Mouse (Mus musculus) megakaryocyte, adult 5-6 weeks (primary cell): Measurements from ENCODE around the gene Polr2i. TPM values are rescaled to one million over a fixed set of nuclear protein-coding genes. Genes with fewer than 3 reads are reported as not detected.
A peak's percentile ranks its signal among the peaks of the same experiment; 100 is the strongest.

ENCODE experiments used
- ATAC-seq: 2 replicates; pipeline ENCODE4 v1.8.0; 2016; ENCODE audit warnings: mild to moderate bottlenecking, inconsistent platforms; ENCODE audit not compliant: poor library complexity, severe bottlenecking
- total RNA-seq, 2 experiments: library from RNA; stranded (forward) in 1 of 2; stranded (reverse) in 1 of 2; fragments of 153-499, 151-499 nt in 1 of 2; fragments of 221-1000, 200-1000 nt in 1 of 2; gene quantifications; 2 replicates each; pipeline versions ENCODE4 v1.2.3 to v1.2.4; 2015 to 2017

Polr2i gene
- total RNA-seq, 2 experiments from 2014 or later = 39.1 to 51.0 TPM

- ATAC-seq = no peak
These were observed 20.5 kb downstream of the Polr2i start for GRCm38 (mm10) chr7:30251956-30252954.

- peak; percentile 81 for ATAC-seq
These were observed 33.3 kb downstream of the Polr2i start for GRCm38 (mm10) chr7:30265041-30265440.

- peak; percentile 89 for ATAC-seq
These were observed 33.8 kb downstream of the Polr2i start for GRCm38 (mm10) chr7:30265531-30265930.

GRCm38 (mm10) chr7:30265935-30266334 is 34.2 kb downstream of the Polr2i start:
- no peak for ATAC-seq

GRCm38 (mm10) chr7:30266780-30267179 is 35.0 kb downstream of the Polr2i start:
- ATAC-seq = no peak

- no peak for ATAC-seq
These were observed 37.9 kb downstream of the Polr2i start for GRCm38 (mm10) chr7:30269641-30270040.

GRCm38 (mm10) chr7:30274383-30274782 is 42.6 kb downstream of the Polr2i start:
- no peak for ATAC-seq

- no peak for ATAC-seq
These were observed 47.2 kb downstream of the Polr2i start for GRCm38 (mm10) chr7:30278911-30279310.

- ATAC-seq = no peak
These were observed 47.8 kb downstream of the Polr2i start for GRCm38 (mm10) chr7:30279536-30279935.

- ATAC-seq = peak; percentile 97
These were observed 48.4 kb downstream of the Polr2i start, which contains the start of the genes Thap8 and Wdr62 for GRCm38 (mm10) chr7:30279951-30280669. Gene Thap8 (plus strand): TSS chr7:30280094. Gene Wdr62 (minus strand): TSS chr7:30280419.

GRCm38 (mm10) chr7:30280670-30281138 is 49.0 kb downstream of the Polr2i start:
- peak; percentile 62 for ATAC-seq

GRCm38 (mm10) chr7:30281522-30281921 is 49.8 kb downstream of the Polr2i start:
- ATAC-seq = no peak

- ATAC-seq = no peak
These were observed 51.0 kb downstream of the Polr2i start for GRCm38 (mm10) chr7:30282740-30283139.

Other genes with a start within 250 kb of the Polr2i start
- 4.9 and 7.0 TPM in 2 replicates for gene Zfp568, start 248.0 kb upstream of the Polr2i start, total RNA-seq (2015)
- gene Zfp568, start 248.0 kb upstream of the Polr2i start, total RNA-seq (2017) = 14.6 and 15.1 TPM in 2 replicates
- gene Zfp14, start 180.6 kb upstream of the Polr2i start, total RNA-seq (2015) = 1.4 and 2.1 TPM in 2 replicates
- 0.89 and 0.95 TPM in 2 replicates for gene Zfp14, start 180.6 kb upstream of the Polr2i start, total RNA-seq (2017)
- gene Zfp82, start 159.0 kb upstream of the Polr2i start, total RNA-seq (2015) = 0.83 and 0.91 TPM in 2 replicates
- gene Zfp82, start 159.0 kb upstream of the Polr2i start, total RNA-seq (2017) = 3.0 and 3.2 TPM in 2 replicates
- 1.4 TPM in 1 of 2 replicates, not detected in the other for gene Gm26920, start 141.5 kb upstream of the Polr2i start, total RNA-seq (2015)
- gene Gm26920, start 141.5 kb upstream of the Polr2i start, total RNA-seq (2017) = not detected in 2 replicates
- gene Zfp566, start 141.4 kb upstream of the Polr2i start, total RNA-seq (2015) = 2.7 and 3.5 TPM in 2 replicates
- gene Zfp566, start 141.4 kb upstream of the Polr2i start, total RNA-seq (2017) = 0.85 and 1.9 TPM in 2 replicates
- gene Zfp260, start 137.2 kb upstream of the Polr2i start, total RNA-seq (2015) = 26.0 and 29.6 TPM in 2 replicates
- gene Zfp260, start 137.2 kb upstream of the Polr2i start, total RNA-seq (2017) = 22.8 and 26.4 TPM in 2 replicates
- gene Zfp382, start 110.0 kb upstream of the Polr2i start, total RNA-seq (2015) = 6.7 and 7.8 TPM in 2 replicates
- gene Zfp382, start 110.0 kb upstream of the Polr2i start, total RNA-seq (2017) = 14.9 and 15.2 TPM in 2 replicates
- 16.6 and 25.2 TPM in 2 replicates for gene Zfp146, start 62.2 kb upstream of the Polr2i start, total RNA-seq (2015)
- gene Zfp146, start 62.2 kb upstream of the Polr2i start, total RNA-seq (2017) = 32.8 and 35.2 TPM in 2 replicates
- 0.91 and 1.6 TPM in 2 replicates for gene Cox7a1, start 47.8 kb upstream of the Polr2i start, total RNA-seq (2015)
- gene Cox7a1, start 47.8 kb upstream of the Polr2i start, total RNA-seq (2017) = 0.94 and 2.4 TPM in 2 replicates
- 485 and 524 TPM in 2 replicates for gene Capns1, start 33.1 kb upstream of the Polr2i start, total RNA-seq (2015)
- 307 and 314 TPM in 2 replicates for gene Capns1, start 33.1 kb upstream of the Polr2i start, total RNA-seq (2017)
- gene Tbcb, start 324 bp downstream of the Polr2i start, total RNA-seq (2015) = 84.2 and 92.7 TPM in 2 replicates
- 30.2 and 48.2 TPM in 2 replicates for gene Tbcb, start 324 bp downstream of the Polr2i start, total RNA-seq (2017)
- gene Ovol3, start 3.8 kb downstream of the Polr2i start, total RNA-seq (2015) = 0.55 TPM in 1 of 2 replicates, not detected in the other
- not detected in 2 replicates for gene Ovol3, start 3.8 kb downstream of the Polr2i start, total RNA-seq (2017)
- 0.36 and 0.51 TPM in 2 replicates for gene Thap8, start 48.1 kb downstream of the Polr2i start, total RNA-seq (2015)
- 0.84 and 1.1 TPM in 2 replicates for gene Thap8, start 48.1 kb downstream of the Polr2i start, total RNA-seq (2017)
- gene Wdr62, start 48.5 kb downstream of the Polr2i start, total RNA-seq (2015) = 13.3 and 19.5 TPM in 2 replicates
- 6.8 and 10.5 TPM in 2 replicates for gene Wdr62, start 48.5 kb downstream of the Polr2i start, total RNA-seq (2017)
- 0.04 TPM in 1 of 2 replicates, not detected in the other for gene Clip3, start 59.8 kb downstream of the Polr2i start, total RNA-seq (2015)
- gene Clip3, start 59.8 kb downstream of the Polr2i start, total RNA-seq (2017) = not detected in 2 replicates
- 18.2 and 24.2 TPM in 2 replicates for gene Alkbh6, start 76.8 kb downstream of the Polr2i start, total RNA-seq (2015)
- gene Alkbh6, start 76.8 kb downstream of the Polr2i start, total RNA-seq (2017) = 19.0 and 22.3 TPM in 2 replicates
- gene Syne4, start 82.9 kb downstream of the Polr2i start, total RNA-seq (2015) = 0.58 and 1.9 TPM in 2 replicates
- gene Syne4, start 82.9 kb downstream of the Polr2i start, total RNA-seq (2017) = 0.49 and 1.1 TPM in 2 replicates
- 0.11 TPM in 1 of 2 replicates, not detected in the other for gene E130208F15Rik, start 89.8 kb downstream of the Polr2i start, total RNA-seq (2015)
- 0.57 and 0.88 TPM in 2 replicates for gene E130208F15Rik, start 89.8 kb downstream of the Polr2i start, total RNA-seq (2017)
- gene Sdhaf1, start 91.9 kb downstream of the Polr2i start, total RNA-seq (2015) = 3.7 and 5.1 TPM in 2 replicates
- 5.8 and 5.9 TPM in 2 replicates for gene Sdhaf1, start 91.9 kb downstream of the Polr2i start, total RNA-seq (2017)
- gene Lrfn3, start 130.8 kb downstream of the Polr2i start, total RNA-seq (2015) = 0.11 TPM in 1 of 2 replicates, not detected in the other
- not detected in 2 replicates for gene Lrfn3, start 130.8 kb downstream of the Polr2i start, total RNA-seq (2017)
- gene Tyrobp, start 181.8 kb downstream of the Polr2i start, total RNA-seq (2015) = 2,723 and 2,838 TPM in 2 replicates
- gene Tyrobp, start 181.8 kb downstream of the Polr2i start, total RNA-seq (2017) = 1,463 and 1,715 TPM in 2 replicates
- 45.8 and 47.6 TPM in 2 replicates for gene Hcst, start 187.9 kb downstream of the Polr2i start, total RNA-seq (2015)
- gene Hcst, start 187.9 kb downstream of the Polr2i start, total RNA-seq (2017) = 13.3 and 18.5 TPM in 2 replicates
- 23.0 and 28.6 TPM in 2 replicates for gene Nfkbid, start 189.8 kb downstream of the Polr2i start, total RNA-seq (2015)
- 13.3 and 17.2 TPM in 2 replicates for gene Nfkbid, start 189.8 kb downstream of the Polr2i start, total RNA-seq (2017)
- gene Aplp1, start 213.6 kb downstream of the Polr2i start, total RNA-seq (2015) = 0.07 and 0.25 TPM in 2 replicates
- 0.08 TPM in 1 of 2 replicates, not detected in the other for gene Aplp1, start 213.6 kb downstream of the Polr2i start, total RNA-seq (2017)
- gene Kirrel2, start 225.7 kb downstream of the Polr2i start, total RNA-seq (2015) = not detected in 2 replicates
- gene Kirrel2, start 225.7 kb downstream of the Polr2i start, total RNA-seq (2017) = 0.07 TPM in 1 of 2 replicates, not detected in the other
- not detected in 2 replicates for gene Nphs1, start 226.4 kb downstream of the Polr2i start, total RNA-seq (2015)
- 0.29 TPM in 1 of 2 replicates, not detected in the other for gene Nphs1, start 226.4 kb downstream of the Polr2i start, total RNA-seq (2017)